Mouse (Mus musculus): Measurements from ENCODE around the gene Pdlim7. TPM values are rescaled to one million over a fixed set of nuclear protein-coding genes. Genes with fewer than 3 reads are reported as not detected.

The Pdlim7 gene
- polyA plus RNA-seq, 2 experiments, result 137 to 162 TPM

- Histone ChIP-seq H3K36me3 (ENCODE audit: control insufficient read depth, insufficient read depth, low read length) (peaks cover 85% of the 10 kb centered on the region), H3K4me3 (replicated peaks; ENCODE audit: low read length) (no peak overlapping the region), H3K27me3 (ENCODE audit: control insufficient read depth, insufficient read depth, low read length) (no peaks in the 10 kb centered on the region), H3K4me1 (ENCODE audit: control insufficient read depth, insufficient read depth, low read length) (peaks cover 16% of the 10 kb centered on the region), H3K4me2 (replicated peaks; ENCODE audit: low read depth, low read length, severe bottlenecking) (no peak overlapping the region), H3K27ac (replicated peaks; ENCODE audit: low read depth, low read length) (no peak overlapping the region), H3K9ac (ENCODE audit: low read depth, low read length, severe bottlenecking) (no peak overlapping the region), H3K9me3 (ENCODE audit: control insufficient read depth, low read length) (no peaks in the 10 kb centered on the region)
- no peak for TF ChIP-seq POLR2A (IDR thresholded peaks at IDR 0.05; ENCODE audit: borderline replicate concordance, extremely low read depth, insufficient read depth, insufficient read length)
- DNase-seq (ENCODE audit: low spot score), result no peak
- WGBS, result 94% methylated on average over 10 of the region's 10 CpGs
- ATAC-seq (ENCODE audit: low FRiP score, low read depth), result no peak
Observed at GRCm38 (mm10) chr13:55506697-55507096, 6.8 kb downstream of the Pdlim7 start.

- Histone ChIP-seq H3K9ac (ENCODE audit: low read depth, low read length, severe bottlenecking) (no peak overlapping the region), H3K36me3 (ENCODE audit: control insufficient read depth, insufficient read depth, low read length) (peaks cover 93% of the 10 kb centered on the region)
Observed at GRCm38 (mm10) chr13:55505810-55506209, 7.7 kb downstream of the Pdlim7 start.

GRCm38 (mm10) chr13:55504390-55504789 lies 9.1 kb downstream of the Pdlim7 start:
- no peak overlapping the region for H3K4me3 ChIP-seq (replicated peaks; ENCODE audit: low read length)
- ATAC-seq (ENCODE audit: low FRiP score, low read depth) (no peak), DNase-seq (ENCODE audit: low spot score) (no peak)
- no peak for TF ChIP-seq POLR2A (IDR thresholded peaks at IDR 0.05; ENCODE audit: borderline replicate concordance, extremely low read depth, insufficient read depth, insufficient read length)
- H3K4me2 ChIP-seq (replicated peaks; ENCODE audit: low read depth, low read length, severe bottlenecking), result no peak overlapping the region
- WGBS, result 76% methylated on average over 5 of the region's 5 CpGs
- no peaks in the 10 kb centered on the region for H3K4me1 ChIP-seq (ENCODE audit: control insufficient read depth, insufficient read depth, low read length)
- no peaks in the 10 kb centered on the region for H3K9me3 ChIP-seq (ENCODE audit: control insufficient read depth, low read length)
- no peak overlapping the region for H3K9ac ChIP-seq (ENCODE audit: low read depth, low read length, severe bottlenecking)
- H3K36me3 ChIP-seq (ENCODE audit: control insufficient read depth, insufficient read depth, low read length), result peaks cover 96% of the 10 kb centered on the region
- no peaks in the 10 kb centered on the region for H3K27me3 ChIP-seq (ENCODE audit: control insufficient read depth, insufficient read depth, low read length)
- no peak overlapping the region for H3K27ac ChIP-seq (replicated peaks; ENCODE audit: low read depth, low read length)

More at GRCm38 (mm10) chr13:55505810-55506209, 7.7 kb downstream of the Pdlim7 start:
- DNase-seq (ENCODE audit: low spot score) (no peak), ATAC-seq (ENCODE audit: low FRiP score, low read depth) (no peak)
- TF ChIP-seq POLR2A (IDR thresholded peaks at IDR 0.05; ENCODE audit: borderline replicate concordance, extremely low read depth, insufficient read depth, insufficient read length), result no peak
- Histone ChIP-seq H3K4me2 (replicated peaks; ENCODE audit: low read depth, low read length, severe bottlenecking) (no peak overlapping the region), H3K4me3 (replicated peaks; ENCODE audit: low read length) (no peak overlapping the region), H3K9me3 (ENCODE audit: control insufficient read depth, low read length) (no peaks in the 10 kb centered on the region), H3K27ac (replicated peaks; ENCODE audit: low read depth, low read length) (no peak overlapping the region), H3K4me1 (ENCODE audit: control insufficient read depth, insufficient read depth, low read length) (peaks cover 7% of the 10 kb centered on the region), H3K27me3 (ENCODE audit: control insufficient read depth, insufficient read depth, low read length) (no peaks in the 10 kb centered on the region)
- 87% methylated on average over 9 of the region's 9 CpGs for WGBS

DNA sequence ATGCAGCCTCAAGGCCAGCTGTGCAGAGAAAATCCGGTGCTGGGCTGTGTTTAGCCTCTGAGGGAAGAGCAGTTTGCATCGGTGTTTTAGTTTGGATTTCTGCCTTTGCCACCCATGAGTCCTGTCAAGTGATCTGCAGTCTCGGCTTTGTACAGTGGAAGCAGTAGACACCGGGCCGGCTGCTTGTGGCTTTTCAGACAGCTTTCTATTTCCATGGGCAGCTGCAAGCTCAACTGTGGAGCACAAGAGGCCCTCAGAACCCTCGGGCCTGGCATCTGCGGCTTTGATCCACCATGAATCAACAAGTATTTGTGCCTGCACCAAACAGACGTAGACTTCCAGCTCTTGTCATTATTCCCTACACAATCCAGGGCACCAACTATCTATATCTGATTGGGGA lies 11.1 kb downstream of the Pdlim7 start:
- no peak for ATAC-seq (ENCODE audit: low FRiP score, low read depth)

DNA sequence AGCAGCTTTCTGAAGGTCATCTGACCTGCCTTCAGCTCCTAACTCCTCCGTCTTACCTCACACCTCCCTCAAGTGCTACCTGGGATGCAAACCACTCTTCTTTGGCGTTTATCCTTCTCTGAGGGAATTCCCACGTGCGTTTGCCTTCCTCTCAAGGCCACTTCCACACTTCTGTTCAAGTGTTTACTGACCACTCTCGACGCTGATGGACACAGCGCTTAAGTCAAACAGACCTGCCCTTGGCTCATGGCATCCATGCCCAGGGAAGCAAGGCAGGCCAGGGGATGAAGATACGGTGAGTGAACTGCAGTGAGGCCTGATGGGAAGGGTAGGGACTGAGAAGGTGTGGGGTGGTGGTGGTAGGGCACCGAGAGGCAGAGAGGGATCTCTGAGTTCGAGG lies 12.9 kb downstream of the Pdlim7 start:
- Histone ChIP-seq H3K4me2 (replicated peaks; ENCODE audit: low read depth, low read length, severe bottlenecking) (no peak overlapping the region), H3K9me3 (ENCODE audit: control insufficient read depth, low read length) (no peaks in the 10 kb centered on the region), H3K4me1 (ENCODE audit: control insufficient read depth, insufficient read depth, low read length) (peaks cover 6% of the 10 kb centered on the region; the same call in 1 of the 2 replicates), H3K27me3 (ENCODE audit: control insufficient read depth, insufficient read depth, low read length) (no peaks in the 10 kb centered on the region), H3K27ac (replicated peaks; ENCODE audit: low read depth, low read length) (no peak overlapping the region), H3K9ac (ENCODE audit: low read depth, low read length, severe bottlenecking) (no peak overlapping the region), H3K4me3 (replicated peaks; ENCODE audit: low read length) (no peak overlapping the region), H3K36me3 (ENCODE audit: control insufficient read depth, insufficient read depth, low read length) (peaks cover 86% of the 10 kb centered on the region)
- 80% methylated on average over 10 of the region's 10 CpGs for WGBS
- DNase-seq (ENCODE audit: low spot score) (no peak), ATAC-seq (ENCODE audit: low FRiP score, low read depth) (no peak)
- TF ChIP-seq POLR2A (IDR thresholded peaks at IDR 0.05; ENCODE audit: borderline replicate concordance, extremely low read depth, insufficient read depth, insufficient read length), result no peak

More for the DNA sequence above, 11.1 kb downstream of the Pdlim7 start:
- Histone ChIP-seq H3K27me3 (ENCODE audit: control insufficient read depth, insufficient read depth, low read length) (no peaks in the 10 kb centered on the region), H3K9ac (ENCODE audit: low read depth, low read length, severe bottlenecking) (no peak overlapping the region), H3K27ac (replicated peaks; ENCODE audit: low read depth, low read length) (no peak overlapping the region), H3K4me2 (replicated peaks; ENCODE audit: low read depth, low read length, severe bottlenecking) (no peak overlapping the region), H3K4me3 (replicated peaks; ENCODE audit: low read length) (no peak overlapping the region), H3K9me3 (ENCODE audit: control insufficient read depth, low read length) (no peaks in the 10 kb centered on the region), H3K36me3 (ENCODE audit: control insufficient read depth, insufficient read depth, low read length) (peaks cover 95% of the 10 kb centered on the region), H3K4me1 (ENCODE audit: control insufficient read depth, insufficient read depth, low read length) (no peaks in the 10 kb centered on the region)
- no peak for TF ChIP-seq POLR2A (IDR thresholded peaks at IDR 0.05; ENCODE audit: borderline replicate concordance, extremely low read depth, insufficient read depth, insufficient read length)
- no peak for DNase-seq (ENCODE audit: low spot score)
- 89% methylated on average over 8 of the region's 8 CpGs for WGBS

DNA sequence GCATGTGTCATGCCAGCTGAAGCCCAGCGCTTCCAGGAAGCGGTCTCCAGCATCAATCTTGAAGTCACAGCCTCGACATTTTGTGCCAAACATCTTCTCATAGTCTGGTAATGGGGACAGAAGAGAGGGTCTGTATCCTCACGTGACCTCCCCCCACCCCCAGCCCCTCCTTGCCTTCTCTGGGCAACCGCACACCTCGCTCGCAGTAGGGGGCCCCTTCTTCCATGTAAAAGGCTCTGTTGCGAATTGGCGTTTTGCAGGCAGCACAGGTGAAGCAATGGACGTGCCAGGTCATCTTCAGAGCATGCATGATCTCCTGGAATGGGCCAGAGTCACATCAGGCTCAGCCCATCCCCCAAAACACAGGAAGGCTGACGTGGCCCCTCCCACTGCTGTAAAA lies 14.6 kb downstream of the Pdlim7 start:
- no peaks in the 10 kb centered on the region for H3K27me3 ChIP-seq (ENCODE audit: control insufficient read depth, insufficient read depth, low read length)
- no peak for TF ChIP-seq POLR2A (IDR thresholded peaks at IDR 0.05; ENCODE audit: borderline replicate concordance, extremely low read depth, insufficient read depth, insufficient read length)
- no peak overlapping the region for H3K4me3 ChIP-seq (replicated peaks; ENCODE audit: low read length)
- ATAC-seq (ENCODE audit: low FRiP score, low read depth), result no peak
- H3K4me2 ChIP-seq (replicated peaks; ENCODE audit: low read depth, low read length, severe bottlenecking), result no peak overlapping the region
- 59% methylated on average over 11 of the region's 11 CpGs for WGBS
- peaks cover 6% of the 10 kb centered on the region; the same call in 1 of the 2 replicates for H3K4me1 ChIP-seq (ENCODE audit: control insufficient read depth, insufficient read depth, low read length)
- no peak for DNase-seq (ENCODE audit: low spot score)
- H3K36me3 ChIP-seq (ENCODE audit: control insufficient read depth, insufficient read depth, low read length), result peaks cover 70% of the 10 kb centered on the region
- no peak overlapping the region for H3K27ac ChIP-seq (replicated peaks; ENCODE audit: low read depth, low read length)
- H3K9ac ChIP-seq (ENCODE audit: low read depth, low read length, severe bottlenecking), result no peak overlapping the region
- no peaks in the 10 kb centered on the region for H3K9me3 ChIP-seq (ENCODE audit: control insufficient read depth, low read length)

Data from limb, embryonic 14.5 days (tissue).